Mouse (Mus musculus) ovary, postnatal 36 days (tissue): ENCODE data around the gene Chchd3.

Experiments
- DNase-seq: peaks from one replicate; pipeline ENCODE4 v3.0.0; 2022; ENCODE audit warnings: low spot score, mixed read lengths

Gene Chchd3

GRCm38 (mm10) chr6:32801776-32802175 lies 258.3 kb downstream of the Chchd3 start:
- DNase-seq = no peak

- DNase-seq = no peak
Observed at GRCm38 (mm10) chr6:32797525-32797924, 262.5 kb downstream of the Chchd3 start.

GRCm38 (mm10) chr6:32795653-32796500 lies 264.2 kb downstream of the Chchd3 start:
- DNase-seq = no peak

GRCm38 (mm10) chr6:32793575-32793974 lies 266.5 kb downstream of the Chchd3 start:
- no peak for DNase-seq

GRCm38 (mm10) chr6:32793163-32793562 lies 266.9 kb downstream of the Chchd3 start:
- DNase-seq = no peak

- no peak for DNase-seq
Observed at GRCm38 (mm10) chr6:32790487-32790886, 269.6 kb downstream of the Chchd3 start.

- no peak for DNase-seq
Observed at GRCm38 (mm10) chr6:32787399-32787798, 272.7 kb downstream of the Chchd3 start.

GRCm38 (mm10) chr6:32786196-32786595 lies 273.9 kb downstream of the Chchd3 start:
- no peak for DNase-seq

GRCm38 (mm10) chr6:32783102-32783501 lies 277.0 kb downstream of the Chchd3 start:
- no peak for DNase-seq

- DNase-seq = no peak
Observed at GRCm38 (mm10) chr6:32780602-32781001, 279.5 kb downstream of the Chchd3 start.

GRCm38 (mm10) chr6:32776384-32776783 lies 283.7 kb downstream of the Chchd3 start:
- DNase-seq = no peak

- no peak for DNase-seq
Observed at GRCm38 (mm10) chr6:32754524-32754923, 305.5 kb downstream of the Chchd3 start.

GRCm38 (mm10) chr6:32749821-32750220 lies 310.2 kb downstream of the Chchd3 start:
- no peak for DNase-seq

GRCm38 (mm10) chr6:32748777-32749176 lies 311.3 kb downstream of the Chchd3 start:
- DNase-seq = no peak

- no peak for DNase-seq
Observed at GRCm38 (mm10) chr6:32747333-32747732, 312.7 kb downstream of the Chchd3 start.
